8 mouse cellular contexts compared by ENCODE assay signal in genomic region chr12:78749378-78749801, GRCm38 (mm10). TPM values are rescaled to one million over a fixed set of nuclear protein-coding genes. Genes with fewer than 3 reads are reported as not detected.
DNase-seq lines count a peak whose midpoint lies in the region; ATAC-seq lines count a peak whose summit lies in the region.

No protein-coding gene starts in this region.

- H3K27me3 ChIP-seq in heart, embryonic 14.5 days (ENCODE audit: control insufficient read depth, insufficient read depth, low read length), result no peaks in the 10 kb centered on the region
- H3K27me3 ChIP-seq in liver, embryonic 13.5 days, result no peaks in the 10 kb centered on the region

- WGBS in heart, embryonic 14.5 days, result 0% methylated on average over 25 of the region's 25 CpGs
- WGBS in liver, embryonic 13.5 days (ENCODE audit: insufficient replicate concordance), result 1% methylated on average over 25 of the region's 25 CpGs

- H3K4me3 ChIP-seq in heart, embryonic 14.5 days (ENCODE audit: control insufficient read depth in 1 of 2, insufficient read depth in 1 of 2, low read depth in 1 of 2, low read length in 2 of 2), result peak overlapping the region; percentile 93 to 97
- peak overlapping the region; percentile 87 for H3K4me3 ChIP-seq in liver, embryonic 13.5 days (replicated peaks)

- H3K4me2 ChIP-seq in heart, embryonic 14.5 days (ENCODE audit: low read length), result peak overlapping the region; percentile 66
- H3K4me2 ChIP-seq in liver, embryonic 13.5 days, result peak overlapping the region; percentile 93

- H3K4me1 ChIP-seq in heart, embryonic 14.5 days (ENCODE audit: control insufficient read depth in 2 of 2, insufficient read depth in 2 of 2, low read length in 2 of 2), result peaks cover 2 to 11% of the 10 kb centered on the region in 2 experiments; a peak in 3 of 4 replicates
- peaks cover 15% of the 10 kb centered on the region for H3K4me1 ChIP-seq in liver, embryonic 13.5 days (replicated peaks)

- peak; percentile 40 for ATAC-seq in heart, embryonic 14.5 days (ENCODE audit: insufficient number of reproducible peaks, insufficient read depth, low FRiP score, low read depth)
- peak; percentile 14 for ATAC-seq in liver, embryonic 13.5 days (ENCODE audit: low read depth)

- no peaks in the 10 kb centered on the region for H3K9me3 ChIP-seq in heart, embryonic 14.5 days (ENCODE audit: control insufficient read depth, low read length)
- H3K9me3 ChIP-seq in liver, embryonic 13.5 days (replicated peaks), result no peaks in the 10 kb centered on the region

- peak overlapping the region; percentile 94 for H3K9ac ChIP-seq in heart, embryonic 14.5 days (ENCODE audit: low read length)
- peak overlapping the region; percentile 89 for H3K9ac ChIP-seq in liver, embryonic 13.5 days

- DNase-seq in MN1 (ENCODE audit: low spot score), result peak; percentile 75
- DNase-seq in c-Kit-positive CD71-negative TER-119-negative erythroid progenitor cells, embryonic 14.5 days (ENCODE audit: low read depth), result peak; percentile 38
- peak; percentile 59 for DNase-seq in fibroblast of lung, adult 2 months (ENCODE audit: low read depth)
- DNase-seq in kidney, postnatal 25 days, result peak; percentile 66 to 84
- peak; percentile 47 for DNase-seq in liver, embryonic 13.5 days
- DNase-seq in neural tube, embryonic 10.5 days (ENCODE audit: extremely low spot score, low spot score), result peak; percentile 79
- DNase-seq in testis, postnatal 10 days (ENCODE audit: low spot score), result peak; percentile 72

- no peaks in the 10 kb centered on the region for H3K36me3 ChIP-seq in heart, embryonic 14.5 days (ENCODE audit: control insufficient read depth, insufficient read depth, low read length)
- H3K36me3 ChIP-seq in liver, embryonic 13.5 days, result no peaks in the 10 kb centered on the region

- H3K27ac ChIP-seq in heart, embryonic 14.5 days (replicated peaks in 1 of 2; ENCODE audit: control insufficient read depth in 1 of 2, insufficient read depth in 1 of 2, low read depth in 2 of 2, low read length in 2 of 2), result peak overlapping the region; percentile 96 to 97
- H3K27ac ChIP-seq in liver, embryonic 13.5 days, result peak overlapping the region; percentile 75

RNA-seq across cellular contexts. Expression of gene Mpp5, which starts 0.7 kb away (rescaled TPM):
- polyA plus RNA-seq in heart, embryonic 14.5 days (2014; fragmentation: Nextera tagmentation; extraction: Ambion mirVana), result 13.2 and 15.0 TPM in 2 replicates
- 9.2 and 13.9 TPM in 2 replicates for polyA plus RNA-seq in liver, embryonic 13.5 days (2015; fragmentation: Nextera tagmentation; extraction: Ambion mirVana)

RNA-seq across cellular contexts. Expression of gene Fam71d, which starts 58.1 kb away (rescaled TPM):
- not detected in 2 replicates for polyA plus RNA-seq in heart, embryonic 14.5 days (2014; fragmentation: Nextera tagmentation; extraction: Ambion mirVana)
- polyA plus RNA-seq in liver, embryonic 13.5 days (2015; fragmentation: Nextera tagmentation; extraction: Ambion mirVana), result not detected in 2 replicates

Comparison
In these comparisons a context has a peak if more than half of its experiments do, and no peak if none do; other contexts are left out.
1. Peak in every context shown above with its lines: DNase-seq, ATAC-seq, H3K4me3 ChIP-seq and H3K27ac ChIP-seq.